Mouse (Mus musculus): ENCODE data around the gene Piwil4.

- no peak for TF ChIP-seq FLI1 (IDR thresholded peaks at IDR 0.05; ENCODE audit: low read length)
- no peak for TF ChIP-seq GATA1 (IDR thresholded peaks at IDR 0.05; ENCODE audit: borderline replicate concordance, low read length)
Measured at GRCm38 (mm10) chr9:14663591-14663990, 76.9 kb downstream of the Piwil4 start.

Data from megakaryocyte, embryonic 14.5 days (primary cell).